Mouse (Mus musculus) embryonic facial prominence, embryonic 15.5 days (tissue): ENCODE data around the gene Fam213a. TPM values are rescaled to one million over a fixed set of nuclear protein-coding genes. Genes with fewer than 3 reads are reported as not detected.

Experiments
- ATAC-seq: fragments of 200-750 bp; cut with Nextera tagmentation; 2 replicates; pipeline ENCODE4 v1.8.0; 2017; ENCODE audit warnings: low read depth, moderate TSS enrichment; ENCODE audit not compliant: insufficient number of reproducible peaks, low FRiP score, low TSS enrichment
- H3K27ac ChIP-seq: fragments of 300-500 bp; sonication (generic); replicated peaks from 2 replicates; pipeline ENCODE4 v1.5.1; 2015; ENCODE audit warnings: mild to moderate bottlenecking, inconsistent platforms
- H3K27me3 ChIP-seq: fragments of 300-500 bp; sonication (generic); 2 replicates; pipeline ENCODE4 v1.6.1; 2015; ENCODE audit warnings: inconsistent platforms
- H3K36me3 ChIP-seq: fragments of 300-500 bp; sonication (generic); 2 replicates; pipeline ENCODE4 v1.6.1; 2015; ENCODE audit warnings: mild to moderate bottlenecking, inconsistent platforms
- H3K4me1 ChIP-seq: fragments of 300-500 bp; sonication (generic); 2 replicates; pipeline ENCODE4 v1.6.1; 2015; ENCODE audit warnings: inconsistent platforms
- H3K4me2 ChIP-seq: fragments of 300-500 bp; sonication (generic); replicated peaks from 2 replicates; pipeline ENCODE4 v1.6.1; 2015; ENCODE audit warnings: mild to moderate bottlenecking, inconsistent platforms
- H3K4me3 ChIP-seq: fragments of 300-500 bp; sonication (generic); replicated peaks from 2 replicates; pipeline ENCODE4 v1.5.1; 2015; ENCODE audit warnings: mild to moderate bottlenecking, inconsistent platforms
- H3K9ac ChIP-seq: fragments of 300-500 bp; sonication (generic); 2 replicates; pipeline ENCODE4 v1.6.1; 2015; ENCODE audit warnings: inconsistent platforms
- H3K9me3 ChIP-seq: fragments of 300-500 bp; sonication (generic); replicated peaks from 2 replicates; pipeline ENCODE4 v1.6.1; 2016; ENCODE audit warnings: inconsistent platforms
- WGBS: fragments of 180-500 bp; shearing (Covaris S2); methylation state at CpG from one replicate; pipeline ENCODE4 v1.1.7; 2015; 5-methylcytosine and 5-hydroxymethylcytosine counted together
- polyA plus RNA-seq: library from polyadenylated mRNA; unstranded; fragments of >200 nt; fragmentation: Nextera tagmentation; extraction: Ambion mirVana; gene quantifications from 2 replicates; pipeline ENCODE4 v1.2.1, GENCODE M21; 2015

Gene Fam213a
- polyA plus RNA-seq, 1 experiment from 2014 or later, result 89.0 TPM

- Histone ChIP-seq H3K36me3 (no peaks in the 10 kb centered on the region), H3K4me3 (no peak overlapping the region), H3K4me2 (no peak overlapping the region), H3K27me3 (no peaks in the 10 kb centered on the region), H3K4me1 (peaks cover 8% of the 10 kb centered on the region; the same call in 1 of the 2 replicates), H3K27ac (no peak overlapping the region), H3K9ac (no peak overlapping the region), H3K9me3 (no peaks in the 10 kb centered on the region)
- ATAC-seq, result no peak; the same call in 1 of the 2 replicates
- WGBS, result 71% methylated on average over 6 of the region's 6 CpGs
These were observed 38.4 kb downstream of the Fam213a start for GRCm38 (mm10) chr14:40975127-40975721.

- H3K9ac ChIP-seq, result no peak overlapping the region
- no peaks in the 10 kb centered on the region for H3K9me3 ChIP-seq
- H3K36me3 ChIP-seq, result no peaks in the 10 kb centered on the region
- WGBS, result 98% methylated on average over 2 of the region's 2 CpGs
- no peak for ATAC-seq
- H3K27me3 ChIP-seq, result no peaks in the 10 kb centered on the region
- H3K4me2 ChIP-seq, result no peak overlapping the region
- H3K4me1 ChIP-seq, result peaks cover 36% of the 10 kb centered on the region
- H3K4me3 ChIP-seq, result no peak overlapping the region
- H3K27ac ChIP-seq, result no peak overlapping the region
These were observed 45.5 kb downstream of the Fam213a start for GRCm38 (mm10) chr14:40968051-40968450.

DNA sequence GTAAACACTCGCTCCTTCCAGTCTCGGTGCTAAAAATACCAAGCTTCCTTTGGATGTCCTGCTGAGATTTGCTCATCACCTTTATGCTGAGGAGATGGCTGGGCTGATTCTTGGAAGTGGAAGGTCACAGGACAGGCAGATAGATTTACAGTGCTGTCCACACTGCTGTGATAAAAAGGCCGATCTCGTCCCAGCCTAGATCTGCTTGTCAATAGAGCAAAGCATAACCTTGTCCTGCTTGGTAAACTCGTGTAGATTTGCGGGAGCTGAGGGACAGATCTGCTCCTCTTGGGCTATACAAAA, 46.0 kb downstream of the Fam213a start:
- H3K9me3 ChIP-seq, result no peaks in the 10 kb centered on the region
- ATAC-seq, result no peak
- WGBS, result 7% methylated on average over 6 of the region's 6 CpGs
- H3K36me3 ChIP-seq, result no peaks in the 10 kb centered on the region
- peak overlapping the region; percentile 42; the same call in 1 of the 2 replicates for H3K9ac ChIP-seq
- H3K27me3 ChIP-seq, result no peaks in the 10 kb centered on the region
- H3K27ac ChIP-seq, result peak overlapping the region; percentile 85
- peak overlapping the region; percentile 60 for H3K4me2 ChIP-seq
- H3K4me3 ChIP-seq, result peak overlapping the region; percentile 80
- peaks cover 41% of the 10 kb centered on the region for H3K4me1 ChIP-seq

DNA sequence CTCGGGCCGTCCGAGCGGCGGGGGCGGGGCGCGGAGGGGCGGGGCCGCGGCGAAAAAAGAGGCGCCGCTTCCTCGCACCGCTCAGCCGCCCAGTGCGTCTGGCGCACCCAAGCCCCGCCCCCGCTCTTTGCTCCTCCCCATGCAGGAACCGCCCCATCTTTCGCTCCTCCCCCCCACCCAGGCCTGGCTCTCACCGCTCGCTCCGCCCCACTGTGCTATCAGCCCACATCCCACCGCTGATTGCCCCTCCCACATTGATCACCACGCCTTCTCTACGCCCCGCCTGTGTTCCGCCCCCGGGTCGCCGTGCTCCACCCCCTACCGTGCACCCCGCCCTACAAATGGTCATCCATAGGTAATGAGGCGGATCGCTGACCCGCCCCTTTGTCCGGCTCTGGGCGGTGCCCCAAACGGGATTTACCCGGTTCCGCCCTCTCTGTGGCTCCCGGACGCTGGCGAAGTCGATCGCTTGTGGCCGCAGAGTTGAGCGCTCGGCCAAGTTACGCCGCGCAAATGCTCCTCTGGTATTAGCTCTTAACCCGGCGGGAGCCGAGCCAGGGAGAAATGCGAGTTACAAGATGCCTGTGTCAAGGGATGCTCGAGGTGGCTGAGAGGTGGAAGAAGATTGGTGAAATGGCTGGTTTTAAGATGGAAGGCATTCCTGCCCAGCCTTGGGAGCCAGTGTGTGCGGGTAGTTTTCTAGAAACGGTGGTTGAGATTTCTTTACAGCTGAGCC, 46.6 kb downstream of the Fam213a start:
- Histone ChIP-seq H3K27ac (peak overlapping the region; percentile 93), H3K4me2 (peak overlapping the region; percentile 60), H3K9me3 (no peaks in the 10 kb centered on the region), H3K27me3 (no peaks in the 10 kb centered on the region), H3K4me3 (peak overlapping the region; percentile 80), H3K4me1 (peaks cover 46% of the 10 kb centered on the region), H3K9ac (peak overlapping the region; percentile 54), H3K36me3 (no peaks in the 10 kb centered on the region)
- peak; percentile 96 for ATAC-seq
- WGBS, result under 1% methylated on average over 51 of the region's 62 CpGs

GRCm38 (mm10) chr14:40966392-40966861, 47.2 kb downstream of the Fam213a start, which contains the start of gene Tspan14:
TSS of gene Tspan14 (minus strand) at chr14:40966807.
- Histone ChIP-seq H3K4me1 (peaks cover 50% of the 10 kb centered on the region), H3K4me3 (peak within 1 kb of the TSS; percentile 80), H3K4me2 (peak within 1 kb of the TSS; percentile 60), H3K9ac (peak within 1 kb of the TSS; percentile 54), H3K27ac (peak within 1 kb of the TSS; percentile 93), H3K27me3 (no peaks in the 10 kb centered on the region), H3K36me3 (no peaks in the 10 kb centered on the region), H3K9me3 (no peaks in the 10 kb centered on the region)
- WGBS, result under 1% methylated on average over 54 of the region's 54 CpGs
- peak; percentile 35 for ATAC-seq

DNA sequence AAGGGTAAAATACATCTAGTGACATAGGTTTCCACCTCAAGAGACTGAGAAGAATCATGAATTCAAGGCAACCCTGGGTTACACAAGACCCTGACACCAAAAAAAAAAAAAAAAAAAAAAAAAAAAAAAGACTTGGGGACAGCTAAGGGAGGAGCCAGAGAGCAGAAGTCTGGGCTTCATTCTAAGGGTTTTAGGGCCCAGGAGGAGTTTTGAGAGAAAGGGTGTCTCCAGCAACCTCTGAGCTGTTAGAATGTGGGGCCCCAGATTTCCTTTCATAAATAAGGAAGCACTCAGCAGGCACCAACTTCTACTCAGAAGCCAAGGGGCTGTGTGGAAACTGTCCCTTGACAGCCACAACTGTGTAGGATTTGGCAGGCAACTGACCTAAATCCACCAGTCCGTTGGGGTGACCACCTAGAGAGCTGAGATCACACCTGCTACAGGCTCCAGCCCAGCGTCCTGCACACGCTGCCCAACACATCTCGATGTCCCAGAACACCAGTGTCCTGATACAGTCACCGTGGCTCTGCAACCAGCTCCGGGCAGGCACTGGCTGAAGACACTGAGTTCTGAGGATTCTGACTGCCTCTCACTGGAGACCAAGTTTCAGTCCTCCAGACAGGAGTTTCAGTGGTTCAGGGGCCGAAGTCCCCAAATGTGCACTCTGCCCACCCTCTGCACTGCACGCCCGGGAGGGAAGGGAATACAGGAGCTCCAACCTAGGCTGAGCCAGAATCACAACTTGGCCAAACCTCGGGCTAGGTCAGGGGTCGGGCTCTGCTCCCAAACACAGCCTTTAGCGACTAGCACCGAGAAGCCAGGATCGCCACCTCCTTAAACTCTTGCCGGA, 47.9 kb downstream of the Fam213a start:
- Histone ChIP-seq H3K4me2 (peak overlapping the region; percentile 60), H3K4me3 (peak overlapping the region; percentile 80), H3K27me3 (no peaks in the 10 kb centered on the region), H3K9ac (peak overlapping the region; percentile 54), H3K27ac (peak overlapping the region; percentile 93), H3K9me3 (no peaks in the 10 kb centered on the region), H3K4me1 (peaks cover 50% of the 10 kb centered on the region), H3K36me3 (no peaks in the 10 kb centered on the region)
- ATAC-seq, result no peak
- under 1% methylated on average over 14 of the region's 15 CpGs for WGBS

GRCm38 (mm10) chr14:40964881-40965280, 48.7 kb downstream of the Fam213a start:
- Histone ChIP-seq H3K4me2 (peak overlapping the region; percentile 60), H3K9me3 (no peaks in the 10 kb centered on the region), H3K9ac (no peak overlapping the region), H3K36me3 (no peaks in the 10 kb centered on the region), H3K27me3 (no peaks in the 10 kb centered on the region), H3K4me1 (peaks cover 57% of the 10 kb centered on the region), H3K27ac (peak overlapping the region; percentile 17; the same call in 1 of the 2 replicates), H3K4me3 (peak overlapping the region; percentile 80)
- no peak for ATAC-seq

DNA sequence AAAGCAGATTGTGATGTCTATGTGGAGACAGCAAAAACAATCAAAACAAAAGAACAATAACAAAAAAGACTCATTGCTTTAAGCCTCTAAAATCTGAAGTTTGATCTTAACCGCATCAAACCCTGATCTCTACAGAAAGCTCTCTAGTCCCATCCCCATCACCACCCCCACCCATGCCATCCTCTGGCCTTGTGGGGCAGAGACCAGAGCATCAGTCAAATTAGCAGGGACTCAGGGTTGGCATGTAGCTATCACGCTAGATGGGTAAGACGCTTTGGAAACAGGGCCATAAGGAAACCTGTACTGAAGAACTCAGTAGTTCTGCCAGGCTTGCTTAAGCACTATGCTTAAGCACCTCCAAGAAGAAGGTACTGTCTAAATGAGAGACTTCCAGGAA, 49.4 kb downstream of the Fam213a start:
- no peaks in the 10 kb centered on the region for H3K9me3 ChIP-seq
- 0 out of 2 replicates have a peak overlapping the region, but pooled peaks have one; percentile 15 for H3K4me2 ChIP-seq
- H3K9ac ChIP-seq, result no peak overlapping the region
- no peaks in the 10 kb centered on the region for H3K27me3 ChIP-seq
- peaks cover 64% of the 10 kb centered on the region for H3K4me1 ChIP-seq
- no peak overlapping the region for H3K27ac ChIP-seq
- H3K36me3 ChIP-seq, result no peaks in the 10 kb centered on the region
- H3K4me3 ChIP-seq, result 0 out of 2 replicates have a peak overlapping the region, but pooled peaks have one; percentile 80
- no peak for ATAC-seq
- 94% methylated on average over 3 of the region's 3 CpGs for WGBS

DNA sequence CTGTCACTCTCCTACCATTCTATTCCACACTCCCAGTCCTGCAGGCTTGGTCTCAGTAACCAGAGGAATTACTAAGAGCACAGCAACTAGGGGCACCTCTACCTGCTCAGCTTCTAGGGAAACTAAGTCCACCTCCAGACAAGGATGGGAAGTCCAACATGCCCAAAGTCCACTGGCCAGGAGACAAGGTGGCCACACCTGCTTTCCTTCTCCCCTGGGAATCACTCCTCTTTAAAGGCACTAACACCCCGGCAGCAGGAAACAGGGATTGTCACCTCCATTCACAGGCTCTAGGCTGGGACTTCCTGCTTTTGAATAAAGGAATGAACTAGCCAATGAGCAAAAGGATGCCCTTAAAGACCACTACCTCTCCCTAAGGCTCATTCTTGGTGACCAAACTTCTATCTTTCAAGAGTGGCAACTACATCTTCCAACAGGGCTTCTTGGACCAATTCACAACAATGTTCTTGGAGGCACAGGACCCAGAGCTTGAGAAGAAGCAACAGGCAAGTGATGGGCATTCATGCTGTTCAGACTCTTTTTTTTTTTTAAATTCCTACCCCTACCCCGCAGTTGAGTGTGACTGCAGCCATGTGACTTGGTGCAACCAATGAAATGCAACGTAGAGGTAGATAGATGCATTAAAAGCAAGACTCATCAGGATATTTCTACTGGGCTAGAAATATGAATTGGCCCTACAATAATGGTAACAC, 49.9 kb downstream of the Fam213a start:
- no peak for ATAC-seq
- 74% methylated on average over 3 of the region's 3 CpGs for WGBS
- no peaks in the 10 kb centered on the region for H3K27me3 ChIP-seq
- no peaks in the 10 kb centered on the region for H3K9me3 ChIP-seq
- H3K4me3 ChIP-seq, result no peak overlapping the region
- peaks cover 69% of the 10 kb centered on the region for H3K4me1 ChIP-seq
- H3K27ac ChIP-seq, result no peak overlapping the region
- no peaks in the 10 kb centered on the region for H3K36me3 ChIP-seq
- H3K9ac ChIP-seq, result no peak overlapping the region
- 0 out of 2 replicates have a peak overlapping the region, but pooled peaks have one; percentile 1 for H3K4me2 ChIP-seq

DNA sequence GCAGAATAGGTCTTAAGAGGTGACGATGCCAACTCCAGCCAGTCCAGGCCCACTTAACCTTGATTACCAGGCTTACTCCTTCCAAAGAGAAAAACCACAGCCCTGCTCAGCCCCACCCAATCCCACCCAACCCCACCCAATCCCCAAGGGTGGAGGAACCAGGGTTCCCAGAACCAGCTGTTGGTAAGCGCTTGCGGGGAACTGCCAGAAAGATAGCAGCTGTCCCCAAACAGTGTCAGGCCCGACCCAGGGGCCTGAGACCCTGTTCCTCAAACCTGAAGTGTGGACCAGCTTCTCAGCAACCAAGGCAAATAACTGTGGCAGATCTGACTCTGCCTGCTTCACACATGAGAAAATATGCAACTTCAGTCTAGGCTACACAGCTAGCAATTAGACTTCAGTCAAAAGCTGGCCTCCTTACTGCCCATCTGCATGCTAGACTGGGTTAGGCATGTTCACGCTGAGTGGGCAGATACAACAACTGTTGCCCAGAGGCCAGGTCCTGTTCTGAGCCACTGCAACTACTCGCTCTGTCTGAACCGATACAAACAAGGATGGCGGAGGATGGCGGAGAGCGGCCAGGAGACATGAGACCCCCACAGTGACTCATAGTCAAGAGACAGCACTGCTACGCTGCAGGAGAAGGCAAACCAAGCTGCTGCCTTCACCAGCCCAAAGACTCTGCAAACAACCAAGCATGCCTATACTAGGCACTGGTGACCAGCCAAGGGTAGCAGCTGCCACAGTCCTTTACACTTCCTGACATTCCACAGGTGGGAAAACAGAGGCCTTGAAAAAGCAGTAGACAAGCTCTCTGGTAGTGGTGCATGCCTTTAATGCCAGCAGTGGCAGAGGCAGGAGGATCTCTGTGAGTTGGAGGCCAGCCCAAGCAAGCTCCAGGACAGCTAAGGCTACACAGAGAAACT, 51.0 kb downstream of the Fam213a start:
- Histone ChIP-seq H3K27me3 (no peaks in the 10 kb centered on the region), H3K4me3 (no peak overlapping the region), H3K4me2 (no peak overlapping the region; the same call in 1 of the 2 replicates), H3K27ac (peak overlapping the region; percentile 58), H3K9me3 (no peaks in the 10 kb centered on the region), H3K9ac (no peak overlapping the region), H3K36me3 (no peaks in the 10 kb centered on the region), H3K4me1 (peaks cover 75% of the 10 kb centered on the region)
- no peak for ATAC-seq
- 68% methylated on average over 11 of the region's 11 CpGs for WGBS
